Mouse (Mus musculus): ENCODE measurements around the gene 4932438A13Rik. TPM values are rescaled to one million over a fixed set of nuclear protein-coding genes. Genes with fewer than 3 reads are reported as not detected.

The 4932438A13Rik gene
- polyA plus RNA-seq, 1 experiment from 2014 or later: 38.0 TPM

DNA sequence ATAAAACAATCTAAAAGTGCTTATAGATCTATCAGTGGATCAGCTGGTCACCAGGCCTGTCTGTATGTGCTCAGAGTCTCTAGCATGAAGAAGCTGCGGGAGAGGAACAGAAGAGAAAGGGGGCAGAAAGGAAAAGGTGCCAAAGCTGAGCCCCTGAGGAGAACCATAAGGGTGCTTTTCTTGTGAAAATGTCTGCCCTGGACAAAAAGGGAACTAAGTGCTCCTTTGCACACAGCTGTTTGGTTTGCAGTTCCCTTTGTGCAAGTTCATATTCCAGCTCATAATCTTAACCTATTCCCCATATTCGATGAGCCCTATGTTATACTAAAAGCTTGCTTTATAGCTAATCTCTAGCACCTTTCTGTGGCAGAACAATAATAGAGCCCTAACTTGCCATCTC lies 175.1 kb downstream of the 4932438A13Rik start:
- peaks cover 41% of the 10 kb centered on the region for H3K36me3 ChIP-seq
- WGBS: 93% methylated on average over 2 of the region's 2 CpGs

DNA sequence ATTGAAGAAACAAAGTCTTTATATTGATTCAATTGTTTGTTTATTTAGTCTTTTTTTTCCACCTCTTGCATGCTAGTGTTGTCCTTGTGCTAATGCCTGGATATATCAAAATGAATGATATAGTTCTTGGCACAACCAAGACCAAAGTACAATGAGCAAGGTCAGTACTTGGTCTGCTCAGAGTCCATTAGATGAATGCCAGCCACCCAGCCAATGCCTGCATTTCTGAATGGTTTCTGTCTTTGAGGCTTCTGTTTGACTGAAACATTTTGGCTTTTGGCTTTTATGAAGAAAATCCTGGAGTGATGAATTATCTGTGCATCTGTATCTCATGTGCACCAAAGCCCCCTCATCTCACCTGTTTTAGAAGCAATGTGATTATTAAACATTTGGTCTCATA lies 176.9 kb downstream of the 4932438A13Rik start:
- no peak for DNase-seq (ENCODE audit: low spot score)
- Histone ChIP-seq H3K36me3 (peaks cover 45% of the 10 kb centered on the region), H3K4me3 (no peak overlapping the region), H3K4me1 (no peaks in the 10 kb centered on the region), H3K9me3 (replicated peaks) (no peaks in the 10 kb centered on the region), H3K27ac (no peak overlapping the region), H3K27me3 (ENCODE audit: low read depth, poor library complexity, severe bottlenecking) (no peaks in the 10 kb centered on the region)

More for the DNA sequence above, 175.1 kb downstream of the 4932438A13Rik start:
- Histone ChIP-seq H3K27me3 (ENCODE audit: low read depth, poor library complexity, severe bottlenecking) (no peaks in the 10 kb centered on the region), H3K9me3 (replicated peaks) (no peaks in the 10 kb centered on the region), H3K4me3 (no peak overlapping the region), H3K27ac (no peak overlapping the region), H3K4me1 (no peaks in the 10 kb centered on the region)
- no peak for DNase-seq (ENCODE audit: low spot score)

DNA sequence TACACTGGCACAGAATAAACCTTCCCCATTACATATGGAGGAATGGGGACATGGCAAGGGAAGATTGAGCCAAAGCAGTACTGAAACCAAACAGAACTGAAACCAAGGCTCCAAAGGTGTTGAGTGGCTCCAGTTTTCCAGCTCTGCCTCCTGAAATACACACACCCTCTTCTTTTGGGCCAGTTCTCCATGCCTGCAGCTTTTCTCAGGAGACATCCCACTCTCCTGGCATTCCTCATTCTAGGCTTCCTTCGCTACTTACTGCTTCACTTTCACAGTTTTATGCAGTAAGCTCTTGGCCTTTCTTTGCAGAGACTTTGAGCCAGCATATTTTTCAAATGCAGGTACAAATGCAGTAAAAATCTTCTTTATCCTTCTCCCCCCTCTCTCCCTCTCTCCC lies 188.6 kb downstream of the 4932438A13Rik start:
- Histone ChIP-seq H3K27me3 (ENCODE audit: low read depth, poor library complexity, severe bottlenecking) (no peaks in the 10 kb centered on the region), H3K4me1 (no peaks in the 10 kb centered on the region), H3K4me3 (no peak overlapping the region), H3K27ac (no peak overlapping the region), H3K36me3 (peaks cover 30% of the 10 kb centered on the region), H3K9me3 (replicated peaks) (no peaks in the 10 kb centered on the region)
- WGBS: 97% methylated on average over 1 of the region's 1 CpGs
- no peak for DNase-seq (ENCODE audit: low spot score)

DNA sequence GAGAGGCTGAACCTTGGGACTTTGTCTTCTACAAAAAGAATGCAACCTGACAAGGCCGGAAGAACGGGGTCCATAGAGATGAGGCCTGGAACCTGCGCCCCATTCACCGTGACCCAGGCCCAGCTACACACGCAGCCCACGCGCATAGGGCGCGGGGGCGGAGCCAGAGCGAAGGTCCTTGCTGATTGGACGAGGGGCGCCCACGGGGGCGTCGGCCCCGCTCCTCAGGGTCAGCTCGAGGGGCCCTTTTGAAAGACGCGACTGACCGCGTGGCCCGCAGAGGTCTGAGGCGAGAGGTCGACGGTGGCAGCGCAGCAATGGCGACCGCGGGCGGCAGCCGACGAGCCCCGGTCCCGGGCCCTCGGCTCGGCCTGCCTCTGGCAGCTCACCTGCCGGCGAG lies 200.5 kb downstream of the 4932438A13Rik start, which contains the start of gene Adad1:
Gene Adad1, plus strand, starts transcription at position 122 of the 400 bp plus-strand sequence.
- peak; percentile 36 for DNase-seq (ENCODE audit: low spot score)
- H3K27ac ChIP-seq: 0 out of 2 replicates have a peak within 1 kb of the TSS, but pooled peaks have one; percentile 3
- H3K36me3 ChIP-seq: no peaks in the 10 kb centered on the region
- H3K4me3 ChIP-seq: peak within 1 kb of the TSS; percentile 41
- H3K9me3 ChIP-seq (replicated peaks): peaks cover 2% of the 10 kb centered on the region; the same call in 1 of the 2 replicates
- peaks cover 6% of the 10 kb centered on the region for H3K4me1 ChIP-seq
- no peaks in the 10 kb centered on the region for H3K27me3 ChIP-seq (ENCODE audit: low read depth, poor library complexity, severe bottlenecking)
- 51% methylated on average over 39 of the region's 39 CpGs for WGBS

DNA sequence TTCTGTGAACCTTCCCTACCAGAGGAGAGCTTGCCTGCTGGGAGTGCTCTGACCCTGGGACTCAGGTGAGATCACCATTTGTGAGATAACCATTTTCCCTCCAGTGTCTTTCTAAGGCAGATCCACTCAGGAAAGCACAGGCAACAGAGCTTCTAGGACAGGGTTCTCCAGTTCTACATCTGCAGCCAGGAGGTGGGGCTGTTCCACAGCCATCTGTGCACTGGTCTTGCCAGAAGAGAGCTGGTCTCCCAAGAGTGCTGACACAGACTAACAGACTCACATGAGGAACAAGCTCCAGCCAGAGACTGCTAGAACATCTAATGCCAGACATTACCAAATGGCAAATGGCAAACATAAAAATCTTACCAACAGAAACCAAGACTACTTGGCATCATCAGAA lies 210.3 kb downstream of the 4932438A13Rik start:
- no peaks in the 10 kb centered on the region for H3K27me3 ChIP-seq (ENCODE audit: low read depth, poor library complexity, severe bottlenecking)
- no peaks in the 10 kb centered on the region for H3K36me3 ChIP-seq
- DNase-seq (ENCODE audit: low spot score): no peak
- H3K9me3 ChIP-seq (replicated peaks): no peaks in the 10 kb centered on the region
- no peaks in the 10 kb centered on the region for H3K4me1 ChIP-seq
- no peak overlapping the region for H3K4me3 ChIP-seq
- H3K27ac ChIP-seq: no peak overlapping the region

DNA sequence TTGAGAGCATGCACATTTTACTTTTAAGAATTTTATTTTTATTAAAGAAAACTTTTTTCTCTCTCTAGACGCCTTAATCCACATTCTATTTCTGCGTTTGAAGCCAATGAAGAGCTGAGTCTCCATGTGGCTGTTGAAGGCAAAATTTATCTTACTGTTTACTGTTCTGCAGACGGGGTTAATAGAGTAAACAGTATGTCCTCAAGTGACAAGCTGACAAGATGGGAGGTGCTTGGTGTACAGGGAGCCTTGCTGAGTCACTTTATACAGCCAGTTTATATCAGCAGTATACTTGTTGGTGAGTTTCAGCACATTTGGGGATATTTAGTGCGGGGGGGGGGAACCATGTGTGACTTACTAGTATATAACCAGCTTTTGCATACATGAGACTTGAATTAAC lies 222.0 kb downstream of the 4932438A13Rik start:
- DNase-seq (ENCODE audit: low spot score): no peak
- Histone ChIP-seq H3K27me3 (ENCODE audit: low read depth, poor library complexity, severe bottlenecking) (no peaks in the 10 kb centered on the region), H3K36me3 (no peaks in the 10 kb centered on the region), H3K27ac (no peak overlapping the region), H3K4me1 (no peaks in the 10 kb centered on the region), H3K4me3 (no peak overlapping the region), H3K9me3 (replicated peaks) (no peaks in the 10 kb centered on the region)
- 81% methylated on average over 4 of the region's 4 CpGs for WGBS

DNA sequence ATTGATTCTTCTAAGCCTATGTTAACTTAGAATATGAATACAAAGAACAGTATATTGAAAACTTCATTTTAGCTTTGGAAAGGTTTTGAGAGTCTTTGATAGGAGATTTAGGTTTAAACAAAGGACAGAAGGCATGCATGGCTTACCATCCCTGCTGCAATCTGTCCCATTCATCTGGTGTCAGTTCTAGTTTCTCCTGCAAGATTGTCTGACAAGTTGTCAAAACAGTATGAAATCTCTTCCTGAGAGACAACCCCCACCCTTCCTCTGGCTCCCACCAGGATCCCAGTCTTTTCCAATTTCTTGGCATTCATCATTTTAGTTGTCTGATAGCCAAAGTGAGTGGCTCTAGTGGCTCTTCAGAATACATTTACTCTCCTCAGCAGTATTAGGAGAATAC lies 227.8 kb downstream of the 4932438A13Rik start:
- DNase-seq (ENCODE audit: low spot score): no peak
- H3K36me3 ChIP-seq: no peaks in the 10 kb centered on the region
- H3K9me3 ChIP-seq (replicated peaks): no peaks in the 10 kb centered on the region
- H3K27ac ChIP-seq: no peak overlapping the region
- H3K4me1 ChIP-seq: no peaks in the 10 kb centered on the region
- H3K4me3 ChIP-seq: no peak overlapping the region
- H3K27me3 ChIP-seq (ENCODE audit: low read depth, poor library complexity, severe bottlenecking): no peaks in the 10 kb centered on the region

Other genes with a start within 250 kb of the 4932438A13Rik start
- 14.1 and 18.9 TPM in 2 replicates for gene Bbs7, start 249.6 kb upstream of the 4932438A13Rik start, polyA plus RNA-seq (2016; fragmentation: Nextera tagmentation; extraction: Ambion mirVana)
- gene Trpc3, start 172.9 kb upstream of the 4932438A13Rik start, polyA plus RNA-seq (2016; fragmentation: Nextera tagmentation; extraction: Ambion mirVana): 1.5 TPM in 2 replicates
- gene Adad1, start 200.4 kb downstream of the 4932438A13Rik start, polyA plus RNA-seq (2016; fragmentation: Nextera tagmentation; extraction: Ambion mirVana): 0.65 and 1.1 TPM in 2 replicates